Mouse (Mus musculus) liver, embryonic 15.5 days (tissue): ENCODE measurements at regions not wholly inside any gene's neighbourhood (a gene's known extent, or its start where the extent isn't known, plus 50 kb on each side); places are given as distances from the start of the nearest gene placed in this dataset. TPM values are rescaled to one million over a fixed set of nuclear protein-coding genes. Genes with fewer than 3 reads are reported as not detected.

Source experiments
- ATAC-seq: fragments of 200-750 bp; cut with Nextera tagmentation; 2 replicates; pipeline ENCODE4 v1.8.0; 2017; ENCODE audit warnings: moderate number of reproducible peaks, mild to moderate bottlenecking, moderate library complexity; ENCODE audit not compliant: insufficient read depth
- H3K27ac ChIP-seq: fragments of 300-500 bp; sonication (generic); replicated peaks from 2 replicates; pipeline ENCODE4 v1.5.1; 2015; ENCODE audit warnings: mild to moderate bottlenecking, inconsistent platforms
- H3K27me3 ChIP-seq: fragments of 300-500 bp; sonication (generic); 2 replicates; pipeline ENCODE4 v1.6.1; 2015; ENCODE audit warnings: mild to moderate bottlenecking, inconsistent platforms
- H3K36me3 ChIP-seq: fragments of 300-500 bp; sonication (generic); replicated peaks from 2 replicates; pipeline ENCODE4 v1.6.1; 2015; ENCODE audit warnings: moderate library complexity, mild to moderate bottlenecking, inconsistent platforms
- H3K4me1 ChIP-seq: fragments of 300-500 bp; sonication (generic); replicated peaks from 2 replicates; pipeline ENCODE4 v1.6.1; 2015; ENCODE audit warnings: inconsistent platforms
- H3K4me2 ChIP-seq: fragments of 300-500 bp; sonication (generic); 2 replicates; pipeline ENCODE4 v1.6.1; 2015; ENCODE audit warnings: moderate library complexity, mild to moderate bottlenecking, inconsistent platforms
- H3K4me3 ChIP-seq: fragments of 300-500 bp; sonication (generic); replicated peaks from 2 replicates; pipeline ENCODE4 v1.5.1; 2015; ENCODE audit warnings: mild to moderate bottlenecking, inconsistent platforms
- H3K9ac ChIP-seq: fragments of 300-500 bp; sonication (generic); 2 replicates; pipeline ENCODE4 v1.6.1; 2015; ENCODE audit warnings: moderate library complexity, mild to moderate bottlenecking, inconsistent platforms
- H3K9me3 ChIP-seq: fragments of 300-500 bp; sonication (generic); replicated peaks from 2 replicates; pipeline ENCODE4 v1.6.1; 2016; ENCODE audit warnings: inconsistent platforms
- WGBS: fragments of 180-500 bp; shearing (Covaris S2); methylation state at CpG from one replicate; pipeline ENCODE4 v1.1.7; 2015; ENCODE audit warnings: mixed read lengths; ENCODE audit not compliant: insufficient replicate concordance; 5-methylcytosine and 5-hydroxymethylcytosine counted together
- microRNA-seq: library from miRNA; unstranded; fragments of <30 nt; microRNA quantifications from one replicate; pipeline ENCODE4, GENCODE M21; 2016

GRCm38 (mm10) chr15:87421743-87422142, 122.4 kb upstream of the Fam19a5 start:
- WGBS, result 65% methylated on average over 4 of the region's 4 CpGs
- no peak overlapping the region for H3K4me3 ChIP-seq
- ATAC-seq, result no peak
- H3K36me3 ChIP-seq, result no peaks in the 10 kb centered on the region
- H3K27ac ChIP-seq, result no peak overlapping the region
- H3K27me3 ChIP-seq, result no peaks in the 10 kb centered on the region
- H3K9me3 ChIP-seq, result no peaks in the 10 kb centered on the region
- no peaks in the 10 kb centered on the region for H3K4me1 ChIP-seq
- H3K9ac ChIP-seq, result no peak overlapping the region
- no peak overlapping the region for H3K4me2 ChIP-seq

DNA sequence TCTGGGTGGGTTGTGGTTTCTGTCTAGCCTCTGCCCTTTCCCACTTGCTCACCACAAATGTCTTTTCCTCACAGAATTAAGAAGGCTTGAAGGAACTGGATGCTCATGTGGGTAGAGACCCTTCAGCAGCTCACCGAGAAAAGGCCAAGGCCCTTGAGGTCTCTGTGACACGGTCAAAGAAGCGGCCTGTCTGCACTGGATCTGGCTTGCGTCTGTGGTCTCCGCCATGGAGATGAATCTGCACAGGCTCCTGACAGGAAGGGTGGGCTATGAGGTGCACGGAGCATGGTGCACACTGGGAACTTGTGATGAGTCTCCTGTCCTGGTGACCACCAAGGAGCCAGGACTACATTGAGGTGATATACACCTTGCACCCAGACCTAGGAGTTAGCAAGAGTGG, 110.8 kb upstream of the Fam19a5 start:
- Histone ChIP-seq H3K4me3 (no peak overlapping the region), H3K27ac (no peak overlapping the region), H3K4me2 (no peak overlapping the region), H3K36me3 (no peaks in the 10 kb centered on the region), H3K9ac (no peak overlapping the region), H3K9me3 (no peaks in the 10 kb centered on the region), H3K27me3 (no peaks in the 10 kb centered on the region), H3K4me1 (no peaks in the 10 kb centered on the region)
- no peak for ATAC-seq
- WGBS, result 76% methylated on average over 6 of the region's 6 CpGs

- Histone ChIP-seq H3K36me3 (no peaks in the 10 kb centered on the region), H3K4me1 (no peaks in the 10 kb centered on the region), H3K4me3 (no peak overlapping the region), H3K9me3 (no peaks in the 10 kb centered on the region), H3K27me3 (no peaks in the 10 kb centered on the region), H3K9ac (no peak overlapping the region), H3K27ac (no peak overlapping the region), H3K4me2 (no peak overlapping the region)
- no peak for ATAC-seq
- WGBS, result 77% methylated on average over 12 of the region's 12 CpGs
Measured at GRCm38 (mm10) chr15:87433901-87434300, 110.2 kb upstream of the Fam19a5 start.

GRCm38 (mm10) chr15:87435566-87435965, 108.5 kb upstream of the Fam19a5 start:
- 51% methylated on average over 2 of the region's 2 CpGs for WGBS
- Histone ChIP-seq H3K4me1 (no peaks in the 10 kb centered on the region), H3K9me3 (no peaks in the 10 kb centered on the region), H3K4me2 (no peak overlapping the region), H3K27ac (no peak overlapping the region), H3K27me3 (no peaks in the 10 kb centered on the region), H3K36me3 (no peaks in the 10 kb centered on the region), H3K4me3 (no peak overlapping the region), H3K9ac (no peak overlapping the region)
- no peak for ATAC-seq

GRCm38 (mm10) chr15:87437611-87438010, 106.5 kb upstream of the Fam19a5 start:
- no peaks in the 10 kb centered on the region for H3K9me3 ChIP-seq
- no peak for ATAC-seq
- H3K27me3 ChIP-seq, result no peaks in the 10 kb centered on the region
- no peak overlapping the region for H3K4me3 ChIP-seq
- H3K4me1 ChIP-seq, result no peaks in the 10 kb centered on the region
- H3K36me3 ChIP-seq, result no peaks in the 10 kb centered on the region
- no peak overlapping the region for H3K4me2 ChIP-seq
- WGBS, result 52% methylated on average over 5 of the region's 5 CpGs
- H3K27ac ChIP-seq, result no peak overlapping the region
- H3K9ac ChIP-seq, result no peak overlapping the region

DNA sequence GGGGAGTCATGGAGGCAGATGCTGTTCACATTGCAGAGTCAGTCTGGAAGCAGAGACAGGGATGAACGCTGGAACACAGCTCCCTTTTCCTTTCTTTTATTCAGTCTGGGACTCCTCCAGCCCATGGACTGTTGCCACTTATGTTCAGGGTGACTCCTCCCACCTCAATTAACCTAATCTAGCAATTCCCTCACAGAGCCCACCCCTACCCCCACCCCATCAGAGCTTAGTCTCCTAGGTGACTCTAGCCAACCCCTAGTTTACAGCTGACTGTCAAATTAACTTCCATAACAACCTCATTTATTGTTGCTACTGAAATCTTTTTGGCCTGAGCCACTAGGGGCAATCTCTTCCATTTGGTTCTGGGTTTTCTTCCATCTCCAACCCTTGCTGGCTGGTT, 85.2 kb upstream of the Fam19a5 start:
- Histone ChIP-seq H3K4me3 (no peak overlapping the region), H3K27me3 (no peaks in the 10 kb centered on the region), H3K4me2 (no peak overlapping the region), H3K36me3 (no peaks in the 10 kb centered on the region), H3K9ac (no peak overlapping the region), H3K4me1 (no peaks in the 10 kb centered on the region), H3K9me3 (no peaks in the 10 kb centered on the region), H3K27ac (no peak overlapping the region)
- no peak for ATAC-seq
- 37% methylated on average over 1 of the region's 1 CpGs for WGBS

DNA sequence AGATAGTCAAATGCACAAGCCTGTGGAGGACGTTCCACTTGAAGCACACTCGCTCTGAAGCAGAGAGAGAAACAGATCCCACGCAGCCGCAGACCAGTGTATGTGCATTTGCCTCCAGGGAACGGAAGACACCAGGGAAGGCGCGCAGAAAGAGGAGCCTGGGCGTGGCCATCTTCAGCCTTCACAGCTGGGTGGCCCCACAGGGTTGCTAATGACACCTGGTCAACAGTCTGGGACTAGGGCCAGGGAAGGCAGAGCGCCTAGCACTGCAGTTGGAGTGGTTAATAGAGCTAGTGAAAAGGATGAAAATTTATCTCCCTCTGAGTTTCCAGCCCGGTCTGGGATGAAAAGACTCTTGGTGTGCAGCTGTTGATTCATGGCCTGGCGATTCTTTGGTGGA, 67.9 kb upstream of the Fam19a5 start:
- H3K27me3 ChIP-seq, result no peaks in the 10 kb centered on the region
- no peaks in the 10 kb centered on the region for H3K36me3 ChIP-seq
- H3K4me2 ChIP-seq, result no peak overlapping the region
- no peak overlapping the region for H3K9ac ChIP-seq
- no peak for ATAC-seq
- no peak overlapping the region for H3K27ac ChIP-seq
- H3K9me3 ChIP-seq, result no peaks in the 10 kb centered on the region
- H3K4me1 ChIP-seq, result no peaks in the 10 kb centered on the region
- no peak overlapping the region for H3K4me3 ChIP-seq
- WGBS, result 38% methylated on average over 11 of the region's 11 CpGs

DNA sequence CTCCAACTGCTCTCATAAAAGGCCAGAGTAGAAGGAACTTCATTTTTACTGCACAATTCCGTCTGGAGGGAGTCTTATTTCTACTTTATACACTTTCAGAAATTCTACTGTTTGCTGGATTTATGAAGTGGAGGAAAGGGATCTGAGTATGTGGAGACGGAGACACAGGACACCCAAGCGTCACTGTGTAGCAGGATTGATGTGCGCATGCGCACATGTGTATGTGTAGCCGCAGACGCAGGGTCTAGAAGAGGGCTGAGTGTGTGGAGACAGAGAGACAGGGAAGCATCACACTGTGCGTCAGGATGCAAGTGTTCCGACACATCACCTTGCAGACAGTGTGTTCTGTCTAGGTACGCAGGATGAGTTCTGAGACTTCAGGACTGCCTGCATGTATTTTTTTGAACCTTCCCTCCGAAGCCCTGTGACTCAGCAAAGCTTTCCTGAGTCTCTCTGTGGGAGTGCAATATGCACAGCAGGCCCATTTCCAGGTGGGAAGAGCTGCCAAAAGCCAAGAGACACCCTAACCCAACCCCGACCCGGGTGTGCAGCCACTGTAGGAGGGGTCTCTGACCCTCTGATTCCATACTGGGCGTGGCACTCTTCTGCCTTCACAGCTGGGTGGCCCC, 67.1 kb upstream of the Fam19a5 start:
- WGBS, result 63% methylated on average over 14 of the region's 14 CpGs

DNA sequence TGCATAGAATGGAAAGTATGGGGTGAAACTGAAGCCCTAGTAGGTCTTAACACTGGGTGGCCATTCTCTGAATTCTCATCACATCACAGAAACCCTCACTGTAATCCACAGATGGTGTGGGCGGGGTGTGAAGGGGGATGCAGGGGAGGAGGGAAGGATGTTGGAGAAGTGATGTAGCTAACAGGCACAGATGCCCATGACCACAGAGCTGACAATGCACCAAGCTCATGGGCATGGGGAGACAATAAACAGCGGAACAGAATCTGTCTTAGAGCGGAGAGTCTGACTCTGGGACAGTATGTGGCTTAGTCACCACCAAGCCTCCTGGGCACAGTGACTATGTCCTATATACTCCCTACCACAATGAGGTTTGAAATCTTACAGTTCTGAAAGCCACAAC, 63.3 kb upstream of the Fam19a5 start:
- Histone ChIP-seq H3K27me3 (no peaks in the 10 kb centered on the region), H3K4me2 (no peak overlapping the region), H3K27ac (no peak overlapping the region), H3K36me3 (no peaks in the 10 kb centered on the region), H3K4me3 (no peak overlapping the region), H3K4me1 (no peaks in the 10 kb centered on the region), H3K9me3 (0 out of 2 replicates have a peak, but pooled peaks cover 3% of the 10 kb centered on the region), H3K9ac (no peak overlapping the region)
- no peak for ATAC-seq
- WGBS, result 64% methylated on average over 3 of the region's 3 CpGs

More for the DNA sequence above, 67.1 kb upstream of the Fam19a5 start:
- no peak overlapping the region for H3K27ac ChIP-seq
- H3K4me1 ChIP-seq, result no peaks in the 10 kb centered on the region
- no peak overlapping the region for H3K4me2 ChIP-seq
- no peaks in the 10 kb centered on the region for H3K9me3 ChIP-seq
- H3K4me3 ChIP-seq, result no peak overlapping the region
- no peaks in the 10 kb centered on the region for H3K36me3 ChIP-seq
- H3K9ac ChIP-seq, result no peak overlapping the region
- no peak for ATAC-seq
- no peaks in the 10 kb centered on the region for H3K27me3 ChIP-seq

Small RNA genes in the stretch of these regions (microRNA-seq; reads per million reads assigned to microRNA genes)
- gene Gm23416, result not detected
